Mouse (Mus musculus) yolk sac, embryonic 10.5 days (tissue): ENCODE data around the gene Yipf4.
A peak's percentile ranks its signal among the peaks of the same experiment; 100 is the strongest.
"Not testable (repeated sequence)": the region's sequence is repeated elsewhere in the genome, so short reads cannot be mapped to it uniquely, and the experiment has no call there.

ENCODE experiments used
- DNase-seq: peaks from one replicate; pipeline ENCODE4 v3.0.0-alpha.2; 2017; ENCODE audit warnings: low spot score

The Yipf4 gene

GRCm38 (mm10) chr17:74489024-74489900 lies at the start of gene Yipf4:
Gene Yipf4, plus strand, starts transcription at chr17:74489493.
- DNase-seq, result peak; percentile 95

GRCm38 (mm10) chr17:74440486-74440885 lies 48.8 kb upstream of the Yipf4 start:
- no peak for DNase-seq

- DNase-seq, result no peak
Measured at GRCm38 (mm10) chr17:74449776-74450175, 39.5 kb upstream of the Yipf4 start.

- no peak for DNase-seq
Measured at GRCm38 (mm10) chr17:74453928-74454327, 35.4 kb upstream of the Yipf4 start.

- no peak for DNase-seq
Measured at GRCm38 (mm10) chr17:74454660-74455059, 34.6 kb upstream of the Yipf4 start.

GRCm38 (mm10) chr17:74455426-74455825 lies 33.9 kb upstream of the Yipf4 start:
- DNase-seq, result no peak

GRCm38 (mm10) chr17:74456825-74457224 lies 32.5 kb upstream of the Yipf4 start:
- DNase-seq, result no peak

- DNase-seq, result peak; percentile 38
Measured at GRCm38 (mm10) chr17:74457972-74458677, 31.2 kb upstream of the Yipf4 start.

- DNase-seq, result peak; percentile 33
Measured at GRCm38 (mm10) chr17:74458711-74459408, 30.4 kb upstream of the Yipf4 start, which contains the start of gene Nlrc4. Gene Nlrc4, minus strand, starts transcription at chr17:74459142.

GRCm38 (mm10) chr17:74463510-74463909 lies 25.8 kb upstream of the Yipf4 start:
- DNase-seq, result no peak

- DNase-seq, result not testable (repeated sequence)
Measured at GRCm38 (mm10) chr17:74467981-74468380, 21.3 kb upstream of the Yipf4 start.

GRCm38 (mm10) chr17:74470133-74470532 lies 19.2 kb upstream of the Yipf4 start:
- DNase-seq, result not testable (repeated sequence)

GRCm38 (mm10) chr17:74480361-74481069 lies 8.8 kb upstream of the Yipf4 start:
- DNase-seq, result no peak

- DNase-seq, result no peak
Measured at GRCm38 (mm10) chr17:74489901-74490220, 568 bp downstream of the Yipf4 start.

GRCm38 (mm10) chr17:74491565-74491964 lies 2.3 kb downstream of the Yipf4 start:
- no peak for DNase-seq

GRCm38 (mm10) chr17:74500204-74500603 lies 10.9 kb downstream of the Yipf4 start:
- no peak for DNase-seq

GRCm38 (mm10) chr17:74501085-74501484 lies 11.8 kb downstream of the Yipf4 start:
- DNase-seq, result no peak

- DNase-seq, result no peak
Measured at GRCm38 (mm10) chr17:74507934-74508333, 18.6 kb downstream of the Yipf4 start.

- DNase-seq, result no peak
Measured at GRCm38 (mm10) chr17:74508600-74508999, 19.3 kb downstream of the Yipf4 start.

- DNase-seq, result no peak
Measured at GRCm38 (mm10) chr17:74512308-74512707, 23.0 kb downstream of the Yipf4 start.

GRCm38 (mm10) chr17:74522797-74523723 lies 33.8 kb downstream of the Yipf4 start:
- DNase-seq, result no peak
